Mouse (Mus musculus): ENCODE measurements around the gene Rcc2. TPM values are rescaled to one million over a fixed set of nuclear protein-coding genes. Genes with fewer than 3 reads are reported as not detected.

Gene Rcc2
- polyA plus RNA-seq, 1 experiment from 2014 or later, result 76.3 TPM

DNA sequence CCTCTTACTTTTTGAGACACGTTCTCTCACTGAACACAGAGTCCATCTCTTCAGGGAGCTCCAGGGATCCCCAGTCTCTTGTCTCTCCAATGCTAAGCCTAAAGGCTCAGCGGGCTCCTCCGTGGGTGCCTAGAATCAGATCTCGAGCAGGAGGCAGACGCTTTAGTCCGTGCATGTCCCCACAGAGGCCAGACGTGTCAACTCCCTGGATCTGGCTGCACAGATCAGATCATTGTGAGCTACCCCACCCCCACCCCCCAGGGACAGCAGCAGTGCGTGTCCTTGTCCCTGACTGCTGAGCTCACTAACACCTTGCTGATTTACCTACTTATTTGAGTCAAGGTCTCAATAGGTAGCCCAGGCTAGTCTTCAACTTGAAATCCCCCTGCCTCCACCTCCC is 16.7 kb upstream of the Rcc2 start:
- no peak overlapping the region for H3K27ac ChIP-seq (ENCODE audit: low read depth, low read length)
- no peak for DNase-seq (ENCODE audit: low spot score)

DNA sequence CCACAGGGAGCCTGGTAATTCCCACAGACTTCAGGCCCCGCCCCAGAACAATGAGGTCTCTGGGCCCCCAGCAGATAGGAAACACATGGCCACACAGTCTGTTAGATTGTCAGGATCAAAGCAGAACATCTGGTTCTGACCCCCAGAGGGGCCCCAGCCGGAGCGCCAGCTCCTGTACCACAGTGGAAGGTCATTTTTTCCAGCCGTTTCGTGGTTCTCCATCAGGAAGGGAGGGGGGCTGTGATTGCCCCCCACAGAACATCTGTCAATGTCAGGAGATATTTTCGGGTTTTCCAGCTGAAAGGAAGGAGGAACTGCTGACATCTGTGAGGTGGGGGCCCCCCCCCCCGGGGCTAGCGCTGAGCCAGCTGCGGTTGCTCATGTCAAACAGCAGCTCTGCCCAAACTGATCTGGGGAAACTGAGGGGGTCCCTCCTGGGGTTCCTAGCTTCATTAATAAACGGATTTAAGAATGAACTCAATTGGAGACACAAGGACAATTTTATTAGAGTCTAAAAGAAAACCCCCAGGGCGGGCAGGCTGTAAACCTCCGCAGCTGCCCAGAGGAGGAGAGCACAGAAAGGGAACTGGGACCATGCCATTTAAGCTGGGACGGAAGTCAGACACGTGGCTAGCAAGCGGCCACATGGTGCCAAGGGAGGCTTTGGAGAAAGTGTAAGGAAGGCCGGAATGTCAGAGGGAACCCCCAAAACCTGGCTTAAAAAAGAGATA is 16.0 kb upstream of the Rcc2 start:
- Histone ChIP-seq H3K27ac (ENCODE audit: low read depth, low read length) (0 out of 2 replicates have a peak overlapping the region, but pooled peaks have one; percentile 23), H3K4me2 (ENCODE audit: low read depth) (peak overlapping the region; percentile 26), H3K36me3 (ENCODE audit: control insufficient read depth, insufficient read depth, low read length) (no peaks in the 10 kb centered on the region), H3K4me3 (ENCODE audit: low read depth, low read length) (no peak overlapping the region), H3K4me1 (ENCODE audit: control insufficient read depth, insufficient read depth, low read length) (peaks cover 14% of the 10 kb centered on the region), H3K27me3 (ENCODE audit: control insufficient read depth, insufficient read depth, low read length) (no peaks in the 10 kb centered on the region), H3K9me3 (ENCODE audit: control insufficient read depth, low read length) (no peaks in the 10 kb centered on the region), H3K9ac (ENCODE audit: low read length) (0 out of 2 replicates have a peak overlapping the region, but pooled peaks have one; percentile 3)
- DNase-seq (ENCODE audit: low spot score), result peak; percentile 76
- ATAC-seq (ENCODE audit: insufficient read depth, low FRiP score, low TSS enrichment), result no peak
- 7% methylated on average over 16 of the region's 16 CpGs for WGBS

More for the DNA sequence above, 16.7 kb upstream of the Rcc2 start:
- Histone ChIP-seq H3K4me1 (ENCODE audit: control insufficient read depth, insufficient read depth, low read length) (peaks cover 14% of the 10 kb centered on the region), H3K27me3 (ENCODE audit: control insufficient read depth, insufficient read depth, low read length) (no peaks in the 10 kb centered on the region), H3K4me3 (ENCODE audit: low read depth, low read length) (no peak overlapping the region), H3K9ac (ENCODE audit: low read length) (no peak overlapping the region), H3K36me3 (ENCODE audit: control insufficient read depth, insufficient read depth, low read length) (no peaks in the 10 kb centered on the region), H3K9me3 (ENCODE audit: control insufficient read depth, low read length) (no peaks in the 10 kb centered on the region), H3K4me2 (ENCODE audit: low read depth) (no peak overlapping the region)
- WGBS, result 39% methylated on average over 8 of the region's 8 CpGs
- ATAC-seq (ENCODE audit: insufficient read depth, low FRiP score, low TSS enrichment), result no peak

DNA sequence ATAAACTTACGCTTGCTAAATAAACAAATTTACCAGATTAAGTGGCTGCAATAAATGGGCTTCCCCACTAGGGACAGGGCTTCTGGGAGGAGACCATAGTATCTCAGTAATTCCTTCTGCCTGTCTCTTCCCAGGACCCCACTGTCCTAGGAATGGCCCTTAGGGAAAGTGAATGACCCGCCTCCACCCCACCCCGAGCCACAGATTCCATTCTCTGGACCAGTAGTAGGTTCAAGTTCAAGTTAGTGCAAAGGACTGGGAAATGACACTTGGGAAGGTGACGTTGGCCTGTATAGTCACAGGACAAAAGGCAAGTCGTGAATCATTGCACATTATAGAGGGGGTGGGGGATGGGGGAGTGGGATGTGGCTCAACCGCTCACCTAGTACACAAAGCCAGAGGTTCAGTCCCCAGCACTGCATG is 15.4 kb upstream of the Rcc2 start:
- WGBS, result 30% methylated on average over 6 of the region's 6 CpGs
- H3K4me3 ChIP-seq (ENCODE audit: low read depth, low read length), result no peak overlapping the region
- H3K9ac ChIP-seq (ENCODE audit: low read length), result no peak overlapping the region
- H3K27ac ChIP-seq (ENCODE audit: low read depth, low read length), result no peak overlapping the region
- H3K9me3 ChIP-seq (ENCODE audit: control insufficient read depth, low read length), result no peaks in the 10 kb centered on the region
- H3K27me3 ChIP-seq (ENCODE audit: control insufficient read depth, insufficient read depth, low read length), result no peaks in the 10 kb centered on the region
- DNase-seq (ENCODE audit: low spot score) (no peak), ATAC-seq (ENCODE audit: insufficient read depth, low FRiP score, low TSS enrichment) (no peak)
- no peak overlapping the region for H3K4me2 ChIP-seq (ENCODE audit: low read depth)
- H3K4me1 ChIP-seq (ENCODE audit: control insufficient read depth, insufficient read depth, low read length), result peaks cover 14% of the 10 kb centered on the region
- H3K36me3 ChIP-seq (ENCODE audit: control insufficient read depth, insufficient read depth, low read length), result no peaks in the 10 kb centered on the region

DNA sequence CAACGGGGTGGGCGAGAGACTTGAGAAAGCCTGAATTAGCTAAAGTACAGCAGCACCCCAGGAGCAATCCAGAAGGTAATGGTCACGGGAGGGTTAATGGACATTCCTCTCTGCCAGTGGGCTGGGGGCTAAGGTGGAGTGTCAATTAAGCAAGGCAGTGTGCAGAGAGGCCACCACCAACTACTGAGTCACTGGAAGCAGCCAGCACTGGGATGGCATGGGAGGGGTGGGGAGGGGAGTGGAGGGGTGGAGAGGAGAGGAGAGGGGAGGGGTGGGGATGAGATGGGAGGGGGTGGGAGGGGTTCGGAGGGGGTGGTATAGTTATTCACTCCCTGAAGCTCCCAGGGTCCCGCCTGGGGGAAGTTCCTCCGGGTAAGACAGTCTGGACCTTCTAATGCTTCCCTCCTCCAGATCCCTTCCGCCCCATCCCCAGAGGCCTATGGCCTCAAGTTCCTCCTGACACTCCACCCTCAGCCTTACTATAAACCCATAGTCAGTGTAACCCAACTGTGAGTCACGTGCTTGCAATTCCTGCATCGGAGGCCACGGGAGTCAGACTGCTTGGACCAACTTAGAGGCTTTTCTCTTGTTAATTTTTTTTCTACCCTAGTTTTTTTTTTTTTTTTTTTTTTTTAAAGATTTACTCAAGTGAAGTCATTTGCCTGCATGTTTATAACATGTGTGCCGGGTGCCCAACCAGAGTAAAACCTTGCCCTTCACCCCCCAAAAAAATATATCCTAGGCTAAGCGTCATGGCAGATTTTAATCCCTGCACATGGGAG is 12.1 kb upstream of the Rcc2 start:
- H3K4me3 ChIP-seq (ENCODE audit: low read depth, low read length), result no peak overlapping the region
- ATAC-seq (ENCODE audit: insufficient read depth, low FRiP score, low TSS enrichment) (no peak), DNase-seq (ENCODE audit: low spot score) (no peak)
- H3K27me3 ChIP-seq (ENCODE audit: control insufficient read depth, insufficient read depth, low read length), result no peaks in the 10 kb centered on the region
- no peak overlapping the region for H3K4me2 ChIP-seq (ENCODE audit: low read depth)
- H3K27ac ChIP-seq (ENCODE audit: low read depth, low read length), result no peak overlapping the region
- peaks cover 14% of the 10 kb centered on the region for H3K4me1 ChIP-seq (ENCODE audit: control insufficient read depth, insufficient read depth, low read length)
- WGBS, result 53% methylated on average over 11 of the region's 12 CpGs
- no peaks in the 10 kb centered on the region for H3K9me3 ChIP-seq (ENCODE audit: control insufficient read depth, low read length)
- H3K9ac ChIP-seq (ENCODE audit: low read length), result no peak overlapping the region
- H3K36me3 ChIP-seq (ENCODE audit: control insufficient read depth, insufficient read depth, low read length), result no peaks in the 10 kb centered on the region

DNA sequence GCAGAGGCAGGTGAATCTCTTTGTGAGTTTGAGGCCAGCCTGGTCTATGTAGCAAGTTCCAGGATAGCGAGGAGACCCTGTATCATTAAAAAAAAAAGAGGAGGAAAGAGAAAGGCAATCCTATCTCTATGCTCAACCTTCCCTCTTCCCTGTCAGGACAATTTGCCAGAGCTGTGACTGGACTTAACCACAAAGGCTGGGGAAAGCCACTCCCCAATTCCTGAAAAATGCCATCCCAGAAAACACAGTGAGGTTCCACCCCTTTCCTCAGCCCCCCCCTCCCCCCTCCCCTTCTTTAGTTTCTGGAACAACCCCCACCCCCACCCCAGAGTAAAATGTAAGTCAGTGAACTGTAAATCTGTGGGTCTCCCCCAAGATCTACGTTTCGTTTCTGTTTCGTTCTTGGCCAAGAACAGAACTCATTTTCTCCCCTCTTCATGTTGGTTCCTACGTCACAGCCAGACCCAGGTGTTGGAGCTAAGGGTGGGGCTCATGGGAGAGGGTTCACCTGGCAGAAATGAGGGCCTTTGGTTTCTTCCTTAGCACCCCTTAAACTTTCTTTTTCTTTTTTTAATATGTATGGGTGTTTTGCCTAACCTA is 11.4 kb upstream of the Rcc2 start:
- Histone ChIP-seq H3K9ac (ENCODE audit: low read length) (no peak overlapping the region), H3K4me3 (ENCODE audit: low read depth, low read length) (no peak overlapping the region), H3K4me2 (ENCODE audit: low read depth) (no peak overlapping the region), H3K27ac (ENCODE audit: low read depth, low read length) (no peak overlapping the region), H3K36me3 (ENCODE audit: control insufficient read depth, insufficient read depth, low read length) (no peaks in the 10 kb centered on the region), H3K9me3 (ENCODE audit: control insufficient read depth, low read length) (no peaks in the 10 kb centered on the region), H3K27me3 (ENCODE audit: control insufficient read depth, insufficient read depth, low read length) (no peaks in the 10 kb centered on the region), H3K4me1 (ENCODE audit: control insufficient read depth, insufficient read depth, low read length) (peaks cover 11% of the 10 kb centered on the region)
- no peak for DNase-seq (ENCODE audit: low spot score)
- ATAC-seq (ENCODE audit: insufficient read depth, low FRiP score, low TSS enrichment), result no peak
- 90% methylated on average over 5 of the region's 5 CpGs for WGBS

DNA sequence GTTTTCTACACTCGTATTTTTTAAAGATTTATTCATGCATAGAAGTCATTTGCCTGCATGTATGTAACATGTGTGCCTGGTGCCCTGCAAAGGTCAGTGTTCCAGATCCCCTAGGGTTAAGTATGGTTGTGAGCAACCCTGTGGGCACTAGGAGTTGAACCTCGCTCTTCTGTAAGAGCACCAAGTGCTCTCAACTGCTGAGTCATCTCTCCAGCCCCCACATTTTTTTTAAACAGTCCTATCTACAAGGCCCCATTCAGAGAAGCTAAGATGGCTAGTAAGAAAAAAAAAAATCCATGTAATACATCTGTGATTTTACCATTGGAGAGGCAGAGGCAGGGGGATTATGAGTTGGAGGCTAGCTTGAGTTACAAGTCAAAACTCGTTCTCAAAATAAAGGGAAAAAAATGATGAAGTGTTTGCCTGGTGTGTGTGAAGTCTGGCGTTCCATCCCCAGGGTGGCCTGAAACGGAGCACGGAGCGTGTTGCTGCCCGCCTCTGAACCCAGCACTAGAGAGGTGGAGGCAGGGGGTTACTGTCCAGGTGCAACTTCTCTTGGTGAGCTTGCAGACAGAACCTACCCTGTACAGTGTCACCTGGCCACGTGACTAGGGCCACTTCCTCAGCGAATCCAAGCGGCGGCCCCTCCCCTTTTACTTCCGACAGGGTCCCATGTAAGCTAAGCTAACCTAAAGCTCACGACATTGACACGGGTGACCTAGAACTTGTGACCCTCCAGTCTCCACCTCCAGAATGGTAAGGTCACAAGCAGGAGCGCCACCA is 10.3 kb upstream of the Rcc2 start:
- Histone ChIP-seq H3K27ac (ENCODE audit: low read depth, low read length) (no peak overlapping the region), H3K9ac (ENCODE audit: low read length) (no peak overlapping the region), H3K9me3 (ENCODE audit: control insufficient read depth, low read length) (no peaks in the 10 kb centered on the region), H3K4me2 (ENCODE audit: low read depth) (no peak overlapping the region), H3K4me1 (ENCODE audit: control insufficient read depth, insufficient read depth, low read length) (peaks cover under 1% of the 10 kb centered on the region; the same call in 1 of the 2 replicates), H3K4me3 (ENCODE audit: low read depth, low read length) (no peak overlapping the region), H3K36me3 (ENCODE audit: control insufficient read depth, insufficient read depth, low read length) (no peaks in the 10 kb centered on the region), H3K27me3 (ENCODE audit: control insufficient read depth, insufficient read depth, low read length) (no peaks in the 10 kb centered on the region)
- ATAC-seq (ENCODE audit: insufficient read depth, low FRiP score, low TSS enrichment) (no peak), DNase-seq (ENCODE audit: low spot score) (no peak)
- WGBS, result 78% methylated on average over 16 of the region's 16 CpGs

DNA sequence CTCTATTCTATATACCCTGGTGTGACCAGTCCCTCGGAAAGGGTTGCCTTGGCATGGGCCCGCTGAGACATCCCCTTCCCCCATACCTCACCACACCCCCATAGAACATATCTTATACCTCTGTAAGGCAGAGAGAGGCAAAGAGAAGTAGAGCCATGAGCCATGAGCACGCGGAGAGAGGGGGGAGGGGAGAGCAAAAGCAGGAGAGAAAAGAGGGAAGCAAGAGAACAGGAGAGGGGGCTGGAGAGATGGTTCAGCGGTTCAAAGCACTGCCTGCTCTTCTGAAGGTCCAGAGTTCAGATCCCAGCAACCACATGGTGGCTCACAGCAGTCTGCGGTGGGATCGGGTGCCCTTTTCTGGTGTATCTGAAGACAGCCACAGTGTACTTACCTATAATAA is 8.9 kb upstream of the Rcc2 start:
- Histone ChIP-seq H3K4me3 (ENCODE audit: low read depth, low read length) (no peak overlapping the region), H3K4me2 (ENCODE audit: low read depth) (no peak overlapping the region), H3K9ac (ENCODE audit: low read length) (no peak overlapping the region), H3K27me3 (ENCODE audit: control insufficient read depth, insufficient read depth, low read length) (no peaks in the 10 kb centered on the region), H3K4me1 (ENCODE audit: control insufficient read depth, insufficient read depth, low read length) (no peaks in the 10 kb centered on the region), H3K27ac (ENCODE audit: low read depth, low read length) (no peak overlapping the region), H3K9me3 (ENCODE audit: control insufficient read depth, low read length) (no peaks in the 10 kb centered on the region), H3K36me3 (ENCODE audit: control insufficient read depth, insufficient read depth, low read length) (no peaks in the 10 kb centered on the region)
- DNase-seq (ENCODE audit: low spot score) (no peak), ATAC-seq (ENCODE audit: insufficient read depth, low FRiP score, low TSS enrichment) (no peak)
- whole genome bisulfite sequencing, result 73% methylated on average over 7 of the region's 7 CpGs

DNA sequence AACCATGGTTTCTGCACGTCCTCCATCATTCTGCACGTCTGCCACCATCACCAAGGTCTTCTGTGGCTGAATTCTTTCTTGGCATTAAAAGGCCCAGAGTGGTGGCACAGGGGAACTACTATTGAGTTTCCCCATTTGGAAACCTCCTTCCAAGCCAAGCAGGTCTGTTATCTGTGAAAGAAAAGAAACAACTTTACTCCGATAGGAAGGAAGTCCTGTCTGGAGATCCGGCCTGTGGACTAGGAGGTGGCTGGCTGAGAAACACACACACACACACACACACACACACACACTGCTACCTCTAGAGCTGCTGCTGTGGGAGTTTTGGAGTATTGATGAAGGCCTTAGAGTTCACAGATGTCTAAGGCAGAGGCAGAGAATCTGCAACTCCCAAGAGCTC is 6.8 kb upstream of the Rcc2 start:
- H3K4me1 ChIP-seq (ENCODE audit: control insufficient read depth, insufficient read depth, low read length), result no peaks in the 10 kb centered on the region
- 79% methylated on average over 4 of the region's 4 CpGs for WGBS
- no peak overlapping the region for H3K27ac ChIP-seq (ENCODE audit: low read depth, low read length)
- no peak overlapping the region for H3K4me3 ChIP-seq (ENCODE audit: low read depth, low read length)
- no peak for DNase-seq (ENCODE audit: low spot score)
- no peak for ATAC-seq (ENCODE audit: insufficient read depth, low FRiP score, low TSS enrichment)
- H3K27me3 ChIP-seq (ENCODE audit: control insufficient read depth, insufficient read depth, low read length), result peaks cover under 1% of the 10 kb centered on the region
- no peaks in the 10 kb centered on the region for H3K9me3 ChIP-seq (ENCODE audit: control insufficient read depth, low read length)
- H3K4me2 ChIP-seq (ENCODE audit: low read depth), result no peak overlapping the region
- no peak overlapping the region for H3K9ac ChIP-seq (ENCODE audit: low read length)
- no peaks in the 10 kb centered on the region for H3K36me3 ChIP-seq (ENCODE audit: control insufficient read depth, insufficient read depth, low read length)
